Mouse (Mus musculus): ENCODE data around the gene Kdm4b. TPM values are rescaled to one million over a fixed set of nuclear protein-coding genes. Genes with fewer than 3 reads are reported as not detected.

Kdm4b gene
- polyA plus RNA-seq, 1 experiment from 2014 or later: 53.5 TPM

GRCm38 (mm10) chr17:56445397-56445796, 119.5 kb downstream of the Kdm4b start:
- Histone ChIP-seq H3K9me3 (ENCODE audit: control insufficient read depth, low read length) (no peaks in the 10 kb centered on the region), H3K36me3 (ENCODE audit: control insufficient read depth, insufficient read depth, low read length) (peaks cover 45% of the 10 kb centered on the region), H3K9ac (ENCODE audit: low read depth, low read length) (no peak overlapping the region), H3K4me1 (ENCODE audit: control insufficient read depth, insufficient read depth, low read depth, low read length) (peaks cover 10% of the 10 kb centered on the region), H3K4me3 (ENCODE audit: low read length) (no peak overlapping the region), H3K27ac (ENCODE audit: low read depth, low read length) (peak overlapping the region; percentile 39; the same call in 1 of the 2 replicates), H3K27me3 (replicated peaks; ENCODE audit: control insufficient read depth, insufficient read depth, low read length) (no peaks in the 10 kb centered on the region), H3K4me2 (ENCODE audit: low read length) (no peak overlapping the region)
- 36% methylated on average over 14 of the region's 14 CpGs for WGBS
- ATAC-seq: peak; percentile 35

GRCm38 (mm10) chr17:56447716-56448115, 121.9 kb downstream of the Kdm4b start:
- 86% methylated on average over 2 of the region's 2 CpGs for WGBS

More at GRCm38 (mm10) chr17:56447716-56448115, 121.9 kb downstream of the Kdm4b start:
- Histone ChIP-seq H3K9ac (ENCODE audit: low read depth, low read length) (peak overlapping the region; percentile 27; the same call in 1 of the 2 replicates), H3K27me3 (replicated peaks; ENCODE audit: control insufficient read depth, insufficient read depth, low read length) (no peaks in the 10 kb centered on the region), H3K9me3 (ENCODE audit: control insufficient read depth, low read length) (no peaks in the 10 kb centered on the region), H3K4me1 (ENCODE audit: control insufficient read depth, insufficient read depth, low read depth, low read length) (peaks cover 7% of the 10 kb centered on the region; the same call in 1 of the 2 replicates), H3K4me2 (ENCODE audit: low read length) (no peak overlapping the region), H3K27ac (ENCODE audit: low read depth, low read length) (no peak overlapping the region), H3K4me3 (ENCODE audit: low read length) (no peak overlapping the region), H3K36me3 (ENCODE audit: control insufficient read depth, insufficient read depth, low read length) (peaks cover 59% of the 10 kb centered on the region)
- no peak for ATAC-seq

Small RNA genes lying within 50 kb of the gene (microRNA-seq; reads per million reads assigned to microRNA genes)
- 2.7 reads per million, percentile 6 among the genes with 10 or more reads in this experiment for gene Mir6977

Other genes with a start within 250 kb of the Kdm4b start
- 125 and 136 TPM in 2 replicates for gene Hdgfl2, start 246.4 kb upstream of the Kdm4b start, polyA plus RNA-seq (2015; fragmentation: Nextera tagmentation; extraction: Ambion mirVana)
- gene Plin4, start 216.3 kb upstream of the Kdm4b start, polyA plus RNA-seq (2015; fragmentation: Nextera tagmentation; extraction: Ambion mirVana): 0.07 and 0.10 TPM in 2 replicates
- 2.4 and 3.4 TPM in 2 replicates for gene Plin5, start 208.5 kb upstream of the Kdm4b start, polyA plus RNA-seq (2015; fragmentation: Nextera tagmentation; extraction: Ambion mirVana)
- gene Lrg1, start 204.1 kb upstream of the Kdm4b start, polyA plus RNA-seq (2015; fragmentation: Nextera tagmentation; extraction: Ambion mirVana): 0.68 and 0.91 TPM in 2 replicates
- gene Sema6b, start 185.7 kb upstream of the Kdm4b start, polyA plus RNA-seq (2015; fragmentation: Nextera tagmentation; extraction: Ambion mirVana): 12.5 and 12.7 TPM in 2 replicates
- gene Tnfaip8l1, start 163.6 kb upstream of the Kdm4b start, polyA plus RNA-seq (2015; fragmentation: Nextera tagmentation; extraction: Ambion mirVana): 9.1 and 9.9 TPM in 2 replicates
- 81.4 and 88.4 TPM in 2 replicates for gene Mydgf, start 142.1 kb upstream of the Kdm4b start, polyA plus RNA-seq (2015; fragmentation: Nextera tagmentation; extraction: Ambion mirVana)
- 21.0 and 29.3 TPM in 2 replicates for gene Dpp9, start 107.2 kb upstream of the Kdm4b start, polyA plus RNA-seq (2015; fragmentation: Nextera tagmentation; extraction: Ambion mirVana)
- gene Fem1a, start 69.3 kb upstream of the Kdm4b start, polyA plus RNA-seq (2015; fragmentation: Nextera tagmentation; extraction: Ambion mirVana): 17.4 and 18.2 TPM in 2 replicates
- gene Ticam1, start 49.3 kb upstream of the Kdm4b start, polyA plus RNA-seq (2015; fragmentation: Nextera tagmentation; extraction: Ambion mirVana): 1.5 and 1.9 TPM in 2 replicates
- 15.5 and 21.1 TPM in 2 replicates for gene Plin3, start 33.2 kb upstream of the Kdm4b start, polyA plus RNA-seq (2015; fragmentation: Nextera tagmentation; extraction: Ambion mirVana)
- not detected in 2 replicates for gene Arrdc5, start 25.8 kb upstream of the Kdm4b start, polyA plus RNA-seq (2015; fragmentation: Nextera tagmentation; extraction: Ambion mirVana)
- gene Uhrf1, start 22.7 kb upstream of the Kdm4b start, polyA plus RNA-seq (2015; fragmentation: Nextera tagmentation; extraction: Ambion mirVana): 23.3 and 28.2 TPM in 2 replicates
- gene Ptprs, start 150.4 kb downstream of the Kdm4b start, polyA plus RNA-seq (2015; fragmentation: Nextera tagmentation; extraction: Ambion mirVana): 229 and 264 TPM in 2 replicates
- not detected in 2 replicates for gene Znrf4, start 186.4 kb downstream of the Kdm4b start, polyA plus RNA-seq (2015; fragmentation: Nextera tagmentation; extraction: Ambion mirVana)
- gene Gm20219, start 228.3 kb downstream of the Kdm4b start, polyA plus RNA-seq (2015; fragmentation: Nextera tagmentation; extraction: Ambion mirVana): 0.95 and 1.1 TPM in 2 replicates

Data from hindbrain, embryonic 16.5 days (tissue).